In genomic region chr12:53060903-53061302, GRCm38 (mm10) we compare ENCODE assay signal across 13 mouse cellular contexts.
DNase-seq lines count a peak whose midpoint lies in the region; ATAC-seq lines count a peak whose summit lies in the region.
"Had no signal": no experiment of that assay in that cellular context is flagged by ENCODE, and none has a peak within 500 bp of the region (broad histone marks: within the 10 kb centered on the region; RNA-seq: fewer than 3 reads in every experiment).

No protein-coding gene starts in this region.

- no peak overlapping the region for H3K4me2 ChIP-seq in heart, embryonic 15.5 days
- H3K4me2 ChIP-seq in embryonic facial prominence, embryonic 14.5 days (ENCODE audit: low read depth, low read length): no peak overlapping the region
- 0 out of 2 replicates have a peak overlapping the region, but pooled peaks have one; percentile 13 for H3K4me2 ChIP-seq in hindbrain, embryonic 15.5 days
- peak overlapping the region; percentile 40 for H3K4me2 ChIP-seq in neural tube, embryonic 12.5 days (replicated peaks)

- H3K36me3 ChIP-seq in heart, embryonic 15.5 days: no peaks in the 10 kb centered on the region
- no peaks in the 10 kb centered on the region for H3K36me3 ChIP-seq in embryonic facial prominence, embryonic 14.5 days (ENCODE audit: control insufficient read depth, insufficient read depth, low read length)
- no peaks in the 10 kb centered on the region for H3K36me3 ChIP-seq in hindbrain, embryonic 15.5 days
- no peaks in the 10 kb centered on the region for H3K36me3 ChIP-seq in neural tube, embryonic 12.5 days
- H3K36me3 ChIP-seq: kidney, embryonic 15.5 days; limb, embryonic 13.5 days; lung, embryonic 15.5 days had no signal

- H3K9me3 ChIP-seq in heart, embryonic 15.5 days (replicated peaks): no peaks in the 10 kb centered on the region
- no peaks in the 10 kb centered on the region for H3K9me3 ChIP-seq in embryonic facial prominence, embryonic 14.5 days (ENCODE audit: control insufficient read depth, low read length)
- no peaks in the 10 kb centered on the region for H3K9me3 ChIP-seq in hindbrain, embryonic 15.5 days
- H3K9me3 ChIP-seq in neural tube, embryonic 12.5 days: no peaks in the 10 kb centered on the region
- H3K9me3 ChIP-seq: kidney, embryonic 15.5 days; limb, embryonic 13.5 days; lung, embryonic 15.5 days had no signal

- no peak for DNase-seq in heart, adult 9 months (ENCODE audit: low spot score in 2 of 2)
- no peak for DNase-seq in embryonic facial prominence, embryonic 14.5 days (ENCODE audit: low spot score)
- DNase-seq in cerebellum, adult 9-10 months: no peak
- no peak for DNase-seq in adrenal gland, postnatal 25 days
- no peak for DNase-seq in adrenal gland, adult 18-20 months (ENCODE audit: low spot score in 2 of 2)
- DNase-seq: heart, adult 11 months; thymus, postnatal 4 days had no signal

- H3K27ac ChIP-seq in heart, embryonic 15.5 days: peak overlapping the region; percentile 45
- 0 out of 2 replicates have a peak overlapping the region, but pooled peaks have one; percentile 18 for H3K27ac ChIP-seq in embryonic facial prominence, embryonic 14.5 days (replicated peaks; ENCODE audit: low read depth, low read length)
- H3K27ac ChIP-seq in hindbrain, embryonic 15.5 days (replicated peaks): peak overlapping the region; percentile 66
- H3K27ac ChIP-seq in neural tube, embryonic 12.5 days: peak overlapping the region; percentile 59; the same call in 1 of the 2 replicates
- H3K27ac ChIP-seq: kidney, embryonic 15.5 days; limb, embryonic 13.5 days; lung, embryonic 15.5 days had no signal

- no peak for ATAC-seq in heart, embryonic 15.5 days (replicated peaks; ENCODE audit: insufficient number of reproducible peaks, insufficient read depth, low FRiP score, low read depth)
- ATAC-seq in embryonic facial prominence, embryonic 14.5 days (ENCODE audit: low read depth): no peak
- no peak for ATAC-seq in hindbrain, embryonic 15.5 days (ENCODE audit: low FRiP score, low read depth)
- no peak for ATAC-seq in neural tube, embryonic 12.5 days (ENCODE audit: low FRiP score, low read depth)

- WGBS in heart, embryonic 15.5 days: 81% methylated on average over 6 of the region's 6 CpGs
- WGBS in embryonic facial prominence, embryonic 14.5 days: 54% methylated on average over 6 of the region's 6 CpGs
- WGBS in hindbrain, embryonic 15.5 days: 32% methylated on average over 6 of the region's 6 CpGs
- WGBS in neural tube, embryonic 12.5 days: 33% methylated on average over 6 of the region's 6 CpGs

- H3K4me3 ChIP-seq in heart, embryonic 15.5 days: no peak overlapping the region
- no peak overlapping the region for H3K4me3 ChIP-seq in embryonic facial prominence, embryonic 14.5 days (ENCODE audit: low read depth, low read length)
- no peak overlapping the region for H3K4me3 ChIP-seq in hindbrain, embryonic 15.5 days
- no peak overlapping the region for H3K4me3 ChIP-seq in neural tube, embryonic 12.5 days
- H3K4me3 ChIP-seq: kidney, embryonic 15.5 days; lung, embryonic 15.5 days had no signal

- H3K9ac ChIP-seq in heart, embryonic 15.5 days: no peak overlapping the region
- no peak overlapping the region for H3K9ac ChIP-seq in embryonic facial prominence, embryonic 14.5 days (ENCODE audit: low read depth, low read length)
- H3K9ac ChIP-seq in hindbrain, embryonic 15.5 days: no peak overlapping the region
- H3K9ac ChIP-seq in neural tube, embryonic 12.5 days: no peak overlapping the region
- H3K9ac ChIP-seq: kidney, embryonic 15.5 days; limb, embryonic 13.5 days; lung, embryonic 15.5 days had no signal

- H3K27me3 ChIP-seq in heart, embryonic 15.5 days: no peaks in the 10 kb centered on the region
- H3K27me3 ChIP-seq in embryonic facial prominence, embryonic 14.5 days (replicated peaks; ENCODE audit: control insufficient read depth, insufficient read depth, low read length): no peaks in the 10 kb centered on the region
- H3K27me3 ChIP-seq in hindbrain, embryonic 15.5 days: no peaks in the 10 kb centered on the region
- H3K27me3 ChIP-seq in neural tube, embryonic 12.5 days (replicated peaks): no peaks in the 10 kb centered on the region
- H3K27me3 ChIP-seq: kidney, embryonic 15.5 days; limb, embryonic 13.5 days; lung, embryonic 15.5 days had no signal

- peaks cover 13% of the 10 kb centered on the region; the same call in 1 of the 2 replicates for H3K4me1 ChIP-seq in heart, embryonic 15.5 days (replicated peaks)
- peaks cover 43% of the 10 kb centered on the region for H3K4me1 ChIP-seq in embryonic facial prominence, embryonic 14.5 days (ENCODE audit: control insufficient read depth, insufficient read depth, low read length)
- H3K4me1 ChIP-seq in hindbrain, embryonic 15.5 days (replicated peaks): peaks cover 44% of the 10 kb centered on the region
- peaks cover 46% of the 10 kb centered on the region for H3K4me1 ChIP-seq in neural tube, embryonic 12.5 days
- H3K4me1 ChIP-seq: kidney, embryonic 15.5 days had no signal

Comparison
In these comparisons a context has a peak if more than half of its experiments do, and no peak if none do; other contexts are left out.
1. H3K4me2 ChIP-seq: peak in hindbrain, embryonic 15.5 days (single experiment) and neural tube, embryonic 12.5 days (single experiment); none in heart, embryonic 15.5 days (single experiment) and embryonic facial prominence, embryonic 14.5 days (single experiment).
2. Peak in every context shown above with its lines, with median percentiles within 50 percentile points of each other: H3K27ac ChIP-seq.